Comparison of ENCODE assay signal across 29 mouse cellular contexts in the genomic region with DNA sequence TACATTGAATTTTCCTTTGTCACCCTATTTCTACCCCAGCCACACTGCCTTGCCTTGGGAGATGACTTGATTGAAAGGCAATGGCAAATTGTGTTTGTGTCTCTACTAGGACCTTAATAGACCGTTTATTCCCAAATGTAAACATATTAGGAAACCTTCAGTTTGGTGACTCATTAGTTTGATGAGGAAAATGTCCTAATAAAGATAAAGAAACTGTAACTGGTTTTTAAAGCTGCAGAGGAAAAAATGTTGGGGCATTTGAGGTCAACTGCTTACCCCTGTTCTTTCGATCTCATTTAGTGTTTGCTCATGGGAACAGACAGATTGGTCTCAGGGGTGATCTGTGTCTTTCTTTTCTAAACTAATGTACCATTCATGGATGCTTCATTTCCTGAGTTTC. TPM values are rescaled to one million over a fixed set of nuclear protein-coding genes. Genes with fewer than 3 reads are reported as not detected.
DNase-seq lines count a peak whose midpoint lies in the region; ATAC-seq and TF ChIP-seq lines count a peak whose summit lies in the region.
"Had no signal": no experiment of that assay in that cellular context is flagged by ENCODE, and none has a peak within 500 bp of the region (broad histone marks: within the 10 kb centered on the region; RNA-seq: fewer than 3 reads in every experiment).

No protein-coding gene starts in this region.

- H3K4me3 ChIP-seq in gastrocnemius, adult 2 months = peak overlapping the region; percentile 4; the same call in 1 of the 2 replicates
- no peak overlapping the region for H3K4me3 ChIP-seq in lung, postnatal 0 days (ENCODE audit: low read depth, low read length)
- no peak overlapping the region for H3K4me3 ChIP-seq in lung, adult 2 months (replicated peaks; ENCODE audit: extremely low read depth, low read depth, low read length)
- H3K4me3 ChIP-seq in stomach, postnatal 0 days (ENCODE audit: low read depth, low read length) = no peak overlapping the region
- H3K4me3 ChIP-seq: embryonic facial prominence, embryonic 10.5 days; embryonic facial prominence, embryonic 13.5 days; forebrain, embryonic 10.5 days; forebrain, embryonic 13.5 days; heart, adult 2 months; hindbrain, embryonic 10.5 days; hindbrain, embryonic 13.5 days had no signal

- H3K4me2 ChIP-seq in lung, postnatal 0 days (replicated peaks; ENCODE audit: low read depth, low read length) = no peak overlapping the region; the same call in 1 of the 2 replicates
- H3K4me2 ChIP-seq in stomach, postnatal 0 days (replicated peaks; ENCODE audit: low read depth) = no peak overlapping the region
- H3K4me2 ChIP-seq: embryonic facial prominence, embryonic 13.5 days; forebrain, embryonic 13.5 days; heart, embryonic 11.5 days; hindbrain, embryonic 13.5 days had no signal

- 15% methylated on average over 2 of the region's 2 CpGs for WGBS in lung, postnatal 0 days
- 14% methylated on average over 2 of the region's 2 CpGs for WGBS in lung, adult 2 months
- 21% methylated on average over 2 of the region's 2 CpGs for WGBS in stomach, postnatal 0 days

- 0 out of 2 replicates have a peak overlapping the region, but pooled peaks have one; percentile 12 for H3K27ac ChIP-seq in gastrocnemius, adult 2 months
- 0 out of 2 replicates have a peak overlapping the region, but pooled peaks have one; percentile 26 for H3K27ac ChIP-seq in lung, postnatal 0 days (ENCODE audit: low read length)
- H3K27ac ChIP-seq in stomach, postnatal 0 days (replicated peaks) = 0 out of 2 replicates have a peak overlapping the region, but pooled peaks have one; percentile 24
- H3K27ac ChIP-seq: embryonic facial prominence, embryonic 10.5 days; embryonic facial prominence, embryonic 13.5 days; forebrain, embryonic 10.5 days; forebrain, embryonic 13.5 days; heart, adult 2 months; hindbrain, embryonic 10.5 days; hindbrain, embryonic 13.5 days; hindbrain, postnatal 0 days had no signal

- peaks cover 19% of the 10 kb centered on the region; the same call in 1 of the 2 replicates for H3K4me1 ChIP-seq in lung, postnatal 0 days (ENCODE audit: insufficient read depth, low read depth, low read length)
- peaks cover 12% of the 10 kb centered on the region for H3K4me1 ChIP-seq in lung, adult 2 months (ENCODE audit: control insufficient read depth, insufficient read depth, low read length)
- H3K4me1 ChIP-seq in stomach, postnatal 0 days (replicated peaks; ENCODE audit: control insufficient read depth, insufficient read depth) = 0 out of 2 replicates have a peak, but pooled peaks cover 2% of the 10 kb centered on the region

- no peak for TF ChIP-seq POLR2A in lung, adult 2 months (IDR thresholded peaks at IDR 0.05; ENCODE audit: borderline replicate concordance, extremely low read depth, low read depth, low read length)

- no peak for ATAC-seq in lung, postnatal 0 days
- peak; percentile 11; the same call in 1 of the 2 replicates for ATAC-seq in granulocyte monocyte progenitor cell, adult 5-6 weeks (replicated peaks; ENCODE audit: poor library complexity, severe bottlenecking)
- no peak for ATAC-seq in stomach, postnatal 0 days (ENCODE audit: low FRiP score, low TSS enrichment)
- ATAC-seq: activated CD4-positive, CD25-positive, alpha-beta regulatory T cell, adult 4 months; inflammation-experienced regulatory T-cells, adult 6 months; intestine, embryonic 16.5 days had no signal

- H3K27me3 ChIP-seq in lung, postnatal 0 days (replicated peaks; ENCODE audit: insufficient read depth, low read length) = no peaks in the 10 kb centered on the region
- no peaks in the 10 kb centered on the region for H3K27me3 ChIP-seq in stomach, postnatal 0 days (ENCODE audit: control insufficient read depth, insufficient read depth, low read length)
- H3K27me3 ChIP-seq: CH12.LX; embryonic facial prominence, embryonic 13.5 days; forebrain, embryonic 13.5 days had no signal

- intact Hi-C loops in gastrocnemius, adult 2 months (cut with DNase I) = no loop called here
- intact Hi-C loops in left cerebral cortex, postnatal 10 days (cut with DNase I) = no loop called here

- DNase-seq in gastrocnemius, adult 2 months = no peak
- DNase-seq in gastrocnemius, postnatal 10 days = no peak
- DNase-seq in lung, postnatal 0 days (ENCODE audit: low spot score) = peak; percentile 66
- DNase-seq in lung, adult 2 months = no peak
- no peak for DNase-seq in stomach, postnatal 0 days (ENCODE audit: low spot score)
- DNase-seq in left cerebral cortex, postnatal 10 days (ENCODE audit: extremely low spot score in 1 of 2, low spot score in 2 of 2) = no peak
- DNase-seq in heart, postnatal 4 days = no peak
- DNase-seq: adrenal gland, postnatal 10 days; B cell, adult 2 months; cerebellum, adult 18-20 months; cerebellum, adult 9-10 months; cerebellum, postnatal 14 days; embryo, embryonic 11 days; gastrocnemius, postnatal 25 days had no signal

- no peak overlapping the region for H3K9ac ChIP-seq in lung, postnatal 0 days (replicated peaks; ENCODE audit: low read depth)
- H3K9ac ChIP-seq in stomach, postnatal 0 days (ENCODE audit: low read length) = no peak overlapping the region
- H3K9ac ChIP-seq: embryonic facial prominence, embryonic 13.5 days; forebrain, embryonic 13.5 days; hindbrain, embryonic 13.5 days had no signal

- no peaks in the 10 kb centered on the region for H3K9me3 ChIP-seq in lung, postnatal 0 days (ENCODE audit: low read length)
- H3K9me3 ChIP-seq in stomach, postnatal 0 days (ENCODE audit: control insufficient read depth, low read length) = no peaks in the 10 kb centered on the region
- H3K9me3 ChIP-seq: embryonic facial prominence, embryonic 10.5 days; embryonic facial prominence, embryonic 13.5 days; forebrain, embryonic 10.5 days; forebrain, embryonic 13.5 days; G1E; hindbrain, embryonic 10.5 days; hindbrain, embryonic 13.5 days had no signal

- TF ChIP-seq EP300 in lung, postnatal 0 days (IDR thresholded peaks at IDR 0.05) = no peak
- no peak for TF ChIP-seq EP300 in stomach, postnatal 0 days (optimal IDR thresholded peaks at IDR 0.05)

- H3K36me3 ChIP-seq in lung, postnatal 0 days (ENCODE audit: insufficient read depth, low read length) = no peaks in the 10 kb centered on the region
- H3K36me3 ChIP-seq in stomach, postnatal 0 days (ENCODE audit: control insufficient read depth, insufficient read depth, low read length) = no peaks in the 10 kb centered on the region
- H3K36me3 ChIP-seq: embryonic facial prominence, embryonic 10.5 days; forebrain, embryonic 10.5 days; G1E; hindbrain, embryonic 10.5 days; hindbrain, embryonic 13.5 days had no signal

- TF ChIP-seq CTCF in gastrocnemius, adult 2 months (IDR thresholded peaks at IDR 0.05) = no peak
- no peak for TF ChIP-seq CTCF in lung, postnatal 0 days (IDR thresholded peaks at IDR 0.05)
- no peak for TF ChIP-seq CTCF in lung, adult 2 months (IDR thresholded peaks at IDR 0.05; ENCODE audit: insufficient read depth, low read length)
- no peak for TF ChIP-seq CTCF in stomach, postnatal 0 days (IDR thresholded peaks at IDR 0.05; ENCODE audit: low read depth)

RNA-seq across cellular contexts. Expression of a gene that starts 40.1 kb away (rescaled TPM):
- total RNA-seq in gastrocnemius, adult 2 months (2021) = 1 to 10 TPM; 1.5 to 4.2 TPM
- total RNA-seq in gastrocnemius, postnatal 10 days (2021) = 10 to 100 TPM; 31.9 to 38.6 TPM
- polyA plus RNA-seq in lung, postnatal 0 days (2015; fragmentation: Nextera tagmentation; extraction: Ambion mirVana) = 19.9 and 21.4 TPM in 2 replicates
- 9.4 and 9.9 TPM in 2 replicates for polyA plus RNA-seq in lung, adult 2 months (2012; rRNA removed)
- total RNA-seq in granulocyte monocyte progenitor cell, adult 5-6 weeks (2014; fragmentation: Nextera tagmentation) = 14.6 and 25.1 TPM in 2 replicates
- total RNA-seq in granulocyte monocyte progenitor cell, adult 5-6 weeks (2017) = 11.2 and 14.2 TPM in 2 replicates
- 6.8 and 7.0 TPM in 2 replicates for polyA plus RNA-seq in stomach, postnatal 0 days (2015; fragmentation: Nextera tagmentation; extraction: Ambion mirVana)
- total RNA-seq in left cerebral cortex, postnatal 10 days (2021) = 10 to 100 TPM; 21.2 to 30.3 TPM
- total RNA-seq in heart, postnatal 4 days (2021) = 10 to 100 TPM; 33.9 to 42.2 TPM
- total RNA-seq: CH12.LX had no signal
- polyA plus RNA-seq: activated CD4-positive, CD25-positive, alpha-beta regulatory T cell, adult 4 months; G1E; inflammation-experienced regulatory T-cells, adult 6 months had no signal
